Mouse (Mus musculus) midbrain, embryonic 14.5 days (tissue): ENCODE data around the gene Gm20481. TPM values are rescaled to one million over a fixed set of nuclear protein-coding genes. Genes with fewer than 3 reads are reported as not detected.
"Not testable (repeated sequence)": the region's sequence is repeated elsewhere in the genome, so short reads cannot be mapped to it uniquely, and the experiment has no call there.

Experiments used
- ATAC-seq: fragments of 200-750 bp; cut with Nextera tagmentation; 2 replicates; pipeline ENCODE4 v1.8.0; 2017; ENCODE audit warnings: moderate number of reproducible peaks, moderate library complexity; ENCODE audit not compliant: low FRiP score, low TSS enrichment
- DNase-seq: peaks from one replicate; pipeline ENCODE4 v3.0.0-alpha.2; 2015
- H3K27ac ChIP-seq: fragments of 300-500 bp; sonication (generic); replicated peaks from 2 replicates; pipeline ENCODE4 v1.5.1; 2014; ENCODE audit warnings: mild to moderate bottlenecking, low read depth, low read length, moderate library complexity
- H3K27me3 ChIP-seq: fragments of 300-500 bp; sonication (generic); 2 replicates; pipeline ENCODE4 v1.6.1; 2014; ENCODE audit warnings: low read length, control low read depth, mixed read lengths; ENCODE audit not compliant: control insufficient read depth, insufficient read depth
- H3K36me3 ChIP-seq: fragments of 300-500 bp; sonication (generic); 2 replicates; pipeline ENCODE4 v1.6.1; 2014; ENCODE audit warnings: low read length, control low read depth; ENCODE audit not compliant: control insufficient read depth, insufficient read depth
- H3K4me1 ChIP-seq: fragments of 300-500 bp; sonication (generic); 2 replicates; pipeline ENCODE4 v1.6.1; 2014; ENCODE audit warnings: mild to moderate bottlenecking, antibody characterized with exemption, low read length, control low read depth; ENCODE audit not compliant: control insufficient read depth, insufficient read depth
- H3K4me2 ChIP-seq: fragments of 300-500 bp; sonication (generic); 2 replicates; pipeline ENCODE4 v1.6.1; 2014; ENCODE audit warnings: mild to moderate bottlenecking, low read length, moderate library complexity
- H3K4me3 ChIP-seq: fragments of 300-500 bp; sonication (generic); replicated peaks from 2 replicates; pipeline ENCODE4 v1.5.1; 2014; ENCODE audit warnings: low read depth, low read length
- H3K9ac ChIP-seq: fragments of 300-500 bp; sonication (generic); replicated peaks from 2 replicates; pipeline ENCODE4 v1.6.1; 2014; ENCODE audit warnings: mild to moderate bottlenecking, low read length, moderate library complexity
- H3K9me3 ChIP-seq: fragments of 300-500 bp; sonication (generic); 2 replicates; pipeline ENCODE4 v1.6.1; 2016; ENCODE audit warnings: low read length, control low read depth, mixed read lengths; ENCODE audit not compliant: control insufficient read depth
- WGBS: fragments of 180-500 bp; shearing (Covaris S2); extraction: QIAGEN DNeasy Blood & Tissue Kit; methylation state at CpG from one replicate; pipeline ENCODE4 v1.1.7; 2014; 5-methylcytosine and 5-hydroxymethylcytosine counted together
- polyA plus RNA-seq: library from polyadenylated mRNA; unstranded; fragments of >200 nt; fragmentation: Nextera tagmentation; extraction: Ambion mirVana; gene quantifications from 2 replicates; pipeline ENCODE4 v1.2.1, GENCODE M21; 2014

The Gm20481 gene
- polyA plus RNA-seq, 1 experiment from 2014 or later: 2.3 TPM

DNA sequence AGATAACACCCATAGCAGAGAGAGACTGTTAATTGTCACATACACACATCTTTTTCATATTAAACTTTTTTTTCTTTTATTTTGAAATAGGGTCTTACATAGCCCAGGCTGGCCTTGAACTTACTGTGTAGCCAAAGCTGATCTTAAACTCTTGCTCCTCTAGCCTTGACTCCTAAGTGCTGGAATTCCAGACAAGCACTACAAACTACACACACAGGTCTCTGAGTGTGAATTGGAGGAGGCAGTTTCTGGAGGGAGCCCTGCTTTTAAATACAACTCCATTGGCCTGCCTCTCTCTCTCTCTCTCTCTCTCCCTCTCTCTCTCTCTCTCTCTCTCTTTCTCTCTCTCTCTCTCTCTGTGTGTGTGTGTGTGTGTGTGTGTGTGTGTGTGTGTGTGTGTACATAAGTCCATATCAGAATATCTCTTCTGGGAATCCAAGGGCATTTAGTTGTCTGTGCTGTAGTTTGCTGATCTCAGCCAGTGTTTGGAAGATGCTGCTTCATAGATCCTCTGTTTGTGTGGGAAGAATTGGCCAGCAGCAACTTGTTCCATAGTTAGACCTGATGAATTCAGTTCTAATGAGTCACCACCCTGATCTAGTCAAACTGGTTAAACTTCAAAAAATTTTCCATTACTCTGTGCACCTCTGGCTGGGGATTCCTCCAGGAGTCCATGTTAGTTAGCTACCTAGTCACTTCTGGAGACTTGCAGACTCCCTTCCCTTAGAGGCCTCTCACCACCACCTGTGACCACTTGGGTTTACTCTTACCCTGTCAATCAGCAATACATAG lies 8.8 kb upstream of the Gm20481 start:
- no peaks in the 10 kb centered on the region for H3K36me3 ChIP-seq
- no peak for DNase-seq

GRCm38 (mm10) chr17:34962125-34962524 lies 7.6 kb upstream of the Gm20481 start:
- Histone ChIP-seq H3K36me3 (no peaks in the 10 kb centered on the region), H3K27me3 (no peaks in the 10 kb centered on the region), H3K9ac (no peak overlapping the region), H3K4me3 (no peak overlapping the region), H3K4me1 (0 out of 2 replicates have a peak, but pooled peaks cover 5% of the 10 kb centered on the region), H3K9me3 (no peaks in the 10 kb centered on the region), H3K27ac (no peak overlapping the region), H3K4me2 (no peak overlapping the region)
- 38% methylated on average over 3 of the region's 3 CpGs for WGBS
- DNase-seq: no peak
- no peak for ATAC-seq

More for the DNA sequence above, 8.8 kb upstream of the Gm20481 start:
- Histone ChIP-seq H3K9ac (no peak overlapping the region), H3K4me2 (no peak overlapping the region), H3K27me3 (0 out of 2 replicates have a peak, but pooled peaks cover 3% of the 10 kb centered on the region), H3K4me1 (0 out of 2 replicates have a peak, but pooled peaks cover 5% of the 10 kb centered on the region), H3K9me3 (no peaks in the 10 kb centered on the region), H3K27ac (no peak overlapping the region), H3K4me3 (no peak overlapping the region)
- ATAC-seq: no peak

DNA sequence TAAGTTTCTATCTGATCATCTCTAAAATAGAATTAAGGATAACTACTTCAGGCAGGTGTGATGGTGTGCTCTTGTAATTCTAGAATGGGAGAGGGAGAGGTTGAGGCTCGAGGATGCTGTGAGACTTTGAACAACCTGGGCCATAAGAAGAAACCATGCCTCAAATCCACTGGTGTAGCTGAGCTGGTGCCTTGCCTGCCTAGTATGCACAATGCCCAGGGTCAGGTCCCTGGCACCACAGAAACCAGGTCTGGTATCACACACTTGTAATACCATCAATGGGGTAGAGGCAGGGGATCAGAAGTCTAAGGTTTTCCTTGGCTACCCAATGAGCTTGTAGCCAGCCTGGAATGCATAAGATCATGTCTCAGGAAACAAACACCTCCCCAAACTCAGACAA lies 6.9 kb upstream of the Gm20481 start:
- no peaks in the 10 kb centered on the region; the same call in 1 of the 2 replicates for H3K27me3 ChIP-seq

DNA sequence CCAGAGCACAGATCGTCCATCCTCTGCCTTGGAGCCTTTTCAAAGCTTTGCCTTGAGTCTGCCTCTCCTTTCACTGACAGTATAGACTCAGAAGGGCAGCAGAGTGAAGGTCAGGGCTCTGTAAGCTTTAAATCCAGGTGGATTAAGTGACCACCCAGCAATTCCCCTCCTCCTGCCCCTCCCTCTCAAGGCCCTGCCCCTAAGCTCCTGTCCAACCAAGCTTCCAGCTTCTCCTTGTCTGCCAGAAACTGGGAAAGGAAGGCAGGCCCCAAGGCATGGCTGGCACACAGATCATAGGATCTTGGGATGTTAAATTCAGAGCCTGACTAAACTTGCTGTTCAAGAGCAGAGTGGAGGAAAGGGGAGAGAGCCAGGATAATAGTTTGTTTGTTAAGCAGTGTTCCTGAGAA lies 5.1 kb upstream of the Gm20481 start:
- WGBS: 4% methylated on average over 1 of the region's 1 CpGs
- Histone ChIP-seq H3K4me2 (no peak overlapping the region), H3K9ac (peak overlapping the region; percentile 1; the same call in 1 of the 2 replicates), H3K27me3 (peaks cover 16% of the 10 kb centered on the region), H3K4me1 (0 out of 2 replicates have a peak, but pooled peaks cover 2% of the 10 kb centered on the region), H3K4me3 (no peak overlapping the region), H3K27ac (no peak overlapping the region), H3K9me3 (no peaks in the 10 kb centered on the region), H3K36me3 (no peaks in the 10 kb centered on the region)
- DNase-seq (no peak), ATAC-seq (no peak)

More for the DNA sequence above, 6.9 kb upstream of the Gm20481 start:
- Histone ChIP-seq H3K9ac (no peak overlapping the region), H3K4me2 (no peak overlapping the region), H3K4me3 (no peak overlapping the region), H3K4me1 (0 out of 2 replicates have a peak, but pooled peaks cover 5% of the 10 kb centered on the region), H3K27ac (no peak overlapping the region), H3K9me3 (no peaks in the 10 kb centered on the region), H3K36me3 (no peaks in the 10 kb centered on the region)
- 50% methylated on average over 1 of the region's 1 CpGs for WGBS
- DNase-seq (no peak), ATAC-seq (no peak)

- WGBS: 84% methylated on average over 5 of the region's 5 CpGs
Measured at GRCm38 (mm10) chr17:34965627-34966026, 4.1 kb upstream of the Gm20481 start.

DNA sequence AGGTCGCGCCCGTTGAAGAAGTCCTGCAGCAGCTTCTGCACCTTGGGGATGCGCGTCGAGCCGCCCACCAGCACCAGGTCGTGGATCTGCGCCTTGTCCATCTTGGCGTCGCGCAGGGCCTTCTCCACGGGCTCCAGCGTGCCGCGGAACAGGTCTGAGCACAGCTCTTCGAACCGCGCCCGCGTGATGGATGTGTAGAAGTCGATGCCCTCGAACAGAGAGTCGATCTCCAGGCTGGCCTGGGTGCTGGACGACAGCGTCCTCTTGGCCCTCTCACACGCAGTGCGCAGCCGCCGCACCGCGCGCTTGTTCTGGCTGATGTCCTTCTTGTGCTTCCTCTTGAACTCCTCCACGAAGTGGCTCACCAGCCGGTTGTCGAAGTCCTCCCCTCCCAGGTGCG lies 1.1 kb downstream of the Gm20481 start:
- not testable (repeated sequence) for H3K4me2 ChIP-seq, DNase-seq, H3K36me3 ChIP-seq, ATAC-seq, H3K4me3 ChIP-seq, H3K9ac ChIP-seq, H3K4me1 ChIP-seq, H3K9me3 ChIP-seq, H3K27ac ChIP-seq
- H3K27me3 ChIP-seq: peaks cover 18% of the 10 kb centered on the region
- WGBS: 40% methylated on average over 25 of the region's 37 CpGs

More at GRCm38 (mm10) chr17:34965627-34966026, 4.1 kb upstream of the Gm20481 start:
- no peaks in the 10 kb centered on the region for H3K9me3 ChIP-seq
- DNase-seq (no peak), ATAC-seq (no peak)
- no peaks in the 10 kb centered on the region for H3K4me1 ChIP-seq
- H3K4me2 ChIP-seq: no peak overlapping the region
- H3K27ac ChIP-seq: no peak overlapping the region
- no peak overlapping the region for H3K4me3 ChIP-seq
- H3K9ac ChIP-seq: no peak overlapping the region
- H3K27me3 ChIP-seq: peaks cover 18% of the 10 kb centered on the region
- H3K36me3 ChIP-seq: no peaks in the 10 kb centered on the region

- DNase-seq, H3K27ac ChIP-seq, H3K4me1 ChIP-seq, H3K9me3 ChIP-seq, H3K36me3 ChIP-seq, H3K9ac ChIP-seq: not testable (repeated sequence)
- peak overlapping the region; percentile 34 for H3K4me3 ChIP-seq
- H3K27me3 ChIP-seq: peaks cover 18% of the 10 kb centered on the region
- WGBS: 2% methylated on average over 21 of the region's 43 CpGs
- H3K4me2 ChIP-seq: peak overlapping the region; percentile 72
- ATAC-seq: peak; percentile 53; the same call in 1 of the 2 replicates
Measured at GRCm38 (mm10) chr17:34971694-34972068, 2.0 kb downstream of the Gm20481 start.

- peaks cover 18% of the 10 kb centered on the region for H3K27me3 ChIP-seq
- H3K36me3 ChIP-seq, H3K9me3 ChIP-seq, H3K9ac ChIP-seq, H3K27ac ChIP-seq, H3K4me1 ChIP-seq: not testable (repeated sequence)
- 1% methylated on average over 30 of the region's 33 CpGs for WGBS
- H3K4me2 ChIP-seq: peak within 1 kb of the TSS; percentile 72
- DNase-seq (peak; percentile 80), ATAC-seq (peak; percentile 90)
- H3K4me3 ChIP-seq: peak within 1 kb of the TSS; percentile 34
Measured at GRCm38 (mm10) chr17:34972069-34972749, 2.5 kb downstream of the Gm20481 start, which contains the start of the genes Hspa1a and Hspa1l. TSS of gene Hspa1a (minus strand) at chr17:34972156. TSS of gene Hspa1l (plus strand) at chr17:34972703.
